Mouse (Mus musculus): Measurements from ENCODE around the gene Tkt. TPM values are rescaled to one million over a fixed set of nuclear protein-coding genes. Genes with fewer than 3 reads are reported as not detected.
"Not testable (repeated sequence)": the region's sequence is repeated elsewhere in the genome, so short reads cannot be mapped to it uniquely, and the experiment has no call there.

The Tkt gene
- polyA plus RNA-seq, 1 experiment = 794 TPM

GRCm38 (mm10) chr14:30575791-30576190 is 27.6 kb downstream of the Tkt start:
- H3K36me3 ChIP-seq (ENCODE audit: control insufficient read depth, insufficient read depth, low read length, poor library complexity, severe bottlenecking) = peaks cover 32% of the 10 kb centered on the region
- H3K27ac ChIP-seq (ENCODE audit: insufficient read depth, low read length) = no peak overlapping the region

GRCm38 (mm10) chr14:30576260-30576659 is 28.1 kb downstream of the Tkt start:
- Histone ChIP-seq H3K36me3 (ENCODE audit: control insufficient read depth, insufficient read depth, low read length, poor library complexity, severe bottlenecking) (peaks cover 28% of the 10 kb centered on the region), H3K9ac (ENCODE audit: low read depth, poor library complexity, severe bottlenecking) (no peak overlapping the region), H3K4me1 (ENCODE audit: control insufficient read depth, insufficient read depth, low read length) (peaks cover 2% of the 10 kb centered on the region), H3K27ac (ENCODE audit: insufficient read depth, low read length) (no peak overlapping the region), H3K27me3 (ENCODE audit: control insufficient read depth, insufficient read depth, low read length, poor library complexity, severe bottlenecking) (no peaks in the 10 kb centered on the region), H3K4me3 (ENCODE audit: low read depth, low read length) (no peak overlapping the region), H3K9me3 (replicated peaks; ENCODE audit: control insufficient read depth, insufficient read depth, low read length, poor library complexity, severe bottlenecking) (no peaks in the 10 kb centered on the region)
- no peak for TF ChIP-seq EP300 (IDR thresholded peaks at IDR 0.05; ENCODE audit: insufficient read depth, low read depth, low read length)
- no peak for TF ChIP-seq POLR2A (IDR thresholded peaks at IDR 0.05; ENCODE audit: insufficient read depth, low read length)
- no peak for TF ChIP-seq CTCF (IDR thresholded peaks at IDR 0.05; ENCODE audit: low read depth, low read length)

More at GRCm38 (mm10) chr14:30575791-30576190, 27.6 kb downstream of the Tkt start:
- Histone ChIP-seq H3K9ac (ENCODE audit: low read depth, poor library complexity, severe bottlenecking) (no peak overlapping the region), H3K9me3 (replicated peaks; ENCODE audit: control insufficient read depth, insufficient read depth, low read length, poor library complexity, severe bottlenecking) (no peaks in the 10 kb centered on the region), H3K4me3 (ENCODE audit: low read depth, low read length) (no peak overlapping the region), H3K27me3 (ENCODE audit: control insufficient read depth, insufficient read depth, low read length, poor library complexity, severe bottlenecking) (no peaks in the 10 kb centered on the region), H3K4me1 (ENCODE audit: control insufficient read depth, insufficient read depth, low read length) (peaks cover 2% of the 10 kb centered on the region)
- TF ChIP-seq CTCF (IDR thresholded peaks at IDR 0.05; ENCODE audit: low read depth, low read length) = no peak

- peaks cover 17% of the 10 kb centered on the region for H3K36me3 ChIP-seq (ENCODE audit: control insufficient read depth, insufficient read depth, low read length, poor library complexity, severe bottlenecking)
- H3K4me1 ChIP-seq (ENCODE audit: control insufficient read depth, insufficient read depth, low read length); H3K27ac ChIP-seq (ENCODE audit: insufficient read depth, low read length); H3K9me3 ChIP-seq (replicated peaks; ENCODE audit: control insufficient read depth, insufficient read depth, low read length, poor library complexity, severe bottlenecking); H3K4me3 ChIP-seq (ENCODE audit: low read depth, low read length); H3K27me3 ChIP-seq (ENCODE audit: control insufficient read depth, insufficient read depth, low read length, poor library complexity, severe bottlenecking); H3K9ac ChIP-seq (ENCODE audit: low read depth, poor library complexity, severe bottlenecking): not testable (repeated sequence)
Measured at GRCm38 (mm10) chr14:30577303-30578062, 29.3 kb downstream of the Tkt start.

DNA sequence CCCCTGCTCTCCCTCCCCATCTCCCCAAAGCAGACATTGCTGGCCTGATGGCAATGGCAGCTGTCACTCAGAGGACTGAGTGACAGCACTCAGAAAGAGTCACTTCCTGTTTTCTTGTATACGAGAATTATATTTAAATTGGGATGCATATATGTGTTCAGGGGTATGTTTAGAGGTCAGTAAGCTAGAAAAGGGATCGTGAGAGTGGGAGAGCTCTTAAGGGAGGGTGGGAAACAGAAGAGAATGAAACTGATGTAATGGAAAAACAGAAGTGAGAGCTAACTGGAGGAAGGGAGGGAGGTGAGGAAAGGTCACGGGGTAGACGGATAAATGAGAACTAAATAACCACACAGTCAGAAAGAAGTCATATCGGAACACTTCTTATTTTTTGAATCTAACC is 31.0 kb downstream of the Tkt start:
- no peak overlapping the region for H3K4me3 ChIP-seq (ENCODE audit: low read depth, low read length)
- H3K4me1 ChIP-seq (ENCODE audit: control insufficient read depth, insufficient read depth, low read length) = peaks cover 3% of the 10 kb centered on the region
- H3K9me3 ChIP-seq (replicated peaks; ENCODE audit: control insufficient read depth, insufficient read depth, low read length, poor library complexity, severe bottlenecking) = no peaks in the 10 kb centered on the region
- TF ChIP-seq CTCF (IDR thresholded peaks at IDR 0.05; ENCODE audit: low read depth, low read length) (no peak), EP300 (IDR thresholded peaks at IDR 0.05; ENCODE audit: insufficient read depth, low read depth, low read length) (no peak), POLR2A (IDR thresholded peaks at IDR 0.05; ENCODE audit: insufficient read depth, low read length) (no peak)
- no peaks in the 10 kb centered on the region for H3K27me3 ChIP-seq (ENCODE audit: control insufficient read depth, insufficient read depth, low read length, poor library complexity, severe bottlenecking)
- H3K9ac ChIP-seq (ENCODE audit: low read depth, poor library complexity, severe bottlenecking) = no peak overlapping the region
- H3K27ac ChIP-seq (ENCODE audit: insufficient read depth, low read length) = no peak overlapping the region
- H3K36me3 ChIP-seq (ENCODE audit: control insufficient read depth, insufficient read depth, low read length, poor library complexity, severe bottlenecking) = peaks cover 4% of the 10 kb centered on the region; the same call in 1 of the 2 replicates

GRCm38 (mm10) chr14:30579882-30580281 is 31.7 kb downstream of the Tkt start:
- Histone ChIP-seq H3K9ac (ENCODE audit: low read depth, poor library complexity, severe bottlenecking) (no peak overlapping the region), H3K27ac (ENCODE audit: insufficient read depth, low read length) (peak overlapping the region; percentile 84), H3K27me3 (ENCODE audit: control insufficient read depth, insufficient read depth, low read length, poor library complexity, severe bottlenecking) (no peaks in the 10 kb centered on the region), H3K4me3 (ENCODE audit: low read depth, low read length) (no peak overlapping the region), H3K4me1 (ENCODE audit: control insufficient read depth, insufficient read depth, low read length) (peaks cover 4% of the 10 kb centered on the region), H3K36me3 (ENCODE audit: control insufficient read depth, insufficient read depth, low read length, poor library complexity, severe bottlenecking) (peaks cover under 1% of the 10 kb centered on the region; the same call in 1 of the 2 replicates), H3K9me3 (replicated peaks; ENCODE audit: control insufficient read depth, insufficient read depth, low read length, poor library complexity, severe bottlenecking) (no peaks in the 10 kb centered on the region)
- peak; percentile 70; the same call in 1 of the 2 replicates for TF ChIP-seq EP300 (IDR thresholded peaks at IDR 0.05; ENCODE audit: insufficient read depth, low read depth, low read length)
- TF ChIP-seq POLR2A (IDR thresholded peaks at IDR 0.05; ENCODE audit: insufficient read depth, low read length) = no peak

GRCm38 (mm10) chr14:30581238-30581637 is 33.1 kb downstream of the Tkt start:
- TF ChIP-seq EP300 (IDR thresholded peaks at IDR 0.05; ENCODE audit: insufficient read depth, low read depth, low read length) (no peak), POLR2A (IDR thresholded peaks at IDR 0.05; ENCODE audit: insufficient read depth, low read length) (no peak), CTCF (IDR thresholded peaks at IDR 0.05; ENCODE audit: low read depth, low read length) (no peak)
- H3K27ac ChIP-seq (ENCODE audit: insufficient read depth, low read length) = no peak overlapping the region
- H3K36me3 ChIP-seq (ENCODE audit: control insufficient read depth, insufficient read depth, low read length, poor library complexity, severe bottlenecking) = no peaks in the 10 kb centered on the region
- H3K27me3 ChIP-seq (ENCODE audit: control insufficient read depth, insufficient read depth, low read length, poor library complexity, severe bottlenecking) = no peaks in the 10 kb centered on the region
- H3K9ac ChIP-seq (ENCODE audit: low read depth, poor library complexity, severe bottlenecking) = no peak overlapping the region
- no peaks in the 10 kb centered on the region for H3K9me3 ChIP-seq (replicated peaks; ENCODE audit: control insufficient read depth, insufficient read depth, low read length, poor library complexity, severe bottlenecking)
- peaks cover 6% of the 10 kb centered on the region for H3K4me1 ChIP-seq (ENCODE audit: control insufficient read depth, insufficient read depth, low read length)
- no peak overlapping the region for H3K4me3 ChIP-seq (ENCODE audit: low read depth, low read length)
